Mouse (Mus musculus): ENCODE results near the gene Tomm40.

DNA sequence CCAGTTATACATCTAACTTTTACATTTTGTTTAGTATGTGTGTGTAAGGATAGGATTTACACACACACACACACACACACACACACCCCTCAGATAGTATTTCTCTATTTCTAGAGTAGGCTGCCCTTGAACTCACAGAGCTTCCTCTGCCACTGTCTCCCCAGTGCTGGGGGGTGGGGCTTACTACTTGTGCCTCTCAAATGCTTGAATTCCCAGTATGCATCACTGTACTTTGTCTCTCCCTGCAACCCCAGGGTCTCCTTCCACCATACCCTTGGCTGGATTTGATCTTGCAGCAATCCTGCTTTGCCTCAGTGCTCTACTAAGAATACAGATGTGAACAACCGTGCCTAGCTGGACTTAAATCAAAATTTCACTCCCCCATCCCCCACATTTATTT, 38.8 kb upstream of the Tomm40 start:
- no peak for TF ChIP-seq CTCF (IDR thresholded peaks at IDR 0.05; ENCODE audit: low read depth)
- no peak for TF ChIP-seq EP300 (optimal IDR thresholded peaks at IDR 0.05)

Measured in stomach, postnatal 0 days (tissue).